ENCODE assay signal across 23 mouse cellular contexts in genomic region chr5:117671362-117671761, GRCm38 (mm10).
"Had no signal": no experiment of that assay in that cellular context is flagged by ENCODE, and none has a peak within 500 bp of the region (broad histone marks: within the 10 kb centered on the region; RNA-seq: fewer than 3 reads in every experiment).

No protein-coding gene starts in this region.

- H3K9ac ChIP-seq: heart, embryonic 12.5 days; hindbrain, embryonic 14.5 days; intestine, embryonic 15.5 days; limb, embryonic 12.5 days; liver, embryonic 13.5 days; liver, embryonic 15.5 days; liver, postnatal 0 days had no signal

- H3K4me2 ChIP-seq: heart, embryonic 12.5 days; hindbrain, embryonic 14.5 days; intestine, embryonic 15.5 days; limb, embryonic 12.5 days; liver, embryonic 11.5 days; liver, embryonic 13.5 days; liver, embryonic 15.5 days had no signal

- H3K4me1 ChIP-seq: liver, embryonic 13.5 days; liver, embryonic 15.5 days had no signal

- H3K4me3 ChIP-seq: heart, adult 2 months; heart, embryonic 12.5 days; intestine, embryonic 15.5 days; layer of hippocampus, adult 2 months; left cerebral cortex, adult 2 months; limb, embryonic 10.5 days; limb, embryonic 12.5 days; liver, embryonic 13.5 days; liver, embryonic 15.5 days had no signal

- H3K36me3 ChIP-seq: heart, embryonic 12.5 days; intestine, embryonic 15.5 days; limb, embryonic 10.5 days; limb, embryonic 12.5 days; liver, embryonic 13.5 days; liver, embryonic 15.5 days had no signal

- H3K27ac ChIP-seq: heart, adult 2 months; hindbrain, embryonic 14.5 days; intestine, embryonic 15.5 days; layer of hippocampus, adult 2 months; left cerebral cortex, adult 2 months; limb, embryonic 10.5 days; limb, embryonic 12.5 days; liver, embryonic 13.5 days; liver, embryonic 15.5 days had no signal

- H3K27me3 ChIP-seq: heart, embryonic 12.5 days; intestine, embryonic 15.5 days; limb, embryonic 12.5 days; liver, embryonic 13.5 days; liver, embryonic 15.5 days had no signal

- H3K9me3 ChIP-seq: heart, embryonic 12.5 days; intestine, embryonic 15.5 days; limb, embryonic 10.5 days; limb, embryonic 12.5 days; liver, embryonic 15.5 days had no signal

- ATAC-seq: hindbrain, embryonic 16.5 days; inflammation-experienced regulatory T-cells, adult 6 months; intestine, embryonic 15.5 days; intestine, postnatal 0 days; liver, postnatal 0 days had no signal

- DNase-seq: gastrocnemius, postnatal 14 days; gastrocnemius, postnatal 36 days; heart, adult 11 months; heart, adult 2 months; heart, postnatal 10 days; heart, postnatal 4 days; kidney, adult 8-10 months; kidney, postnatal 10 days; liver; liver, embryonic 13.5 days; liver, postnatal 0 days had no signal
